Mouse (Mus musculus) layer of hippocampus, adult 9-11 months (tissue): ENCODE measurements around the gene H2al1a.

Experiments used
- DNase-seq: peaks from one replicate; pipeline ENCODE4 v3.0.0; 2022

Gene H2al1a

GRCm38 (mm10) chrX:11346756-11347155 lies 47.7 kb downstream of the H2al1a start:
- no peak for DNase-seq
